Mouse (Mus musculus): ENCODE measurements around the gene Fxyd6.

Gene Fxyd6

GRCm38 (mm10) chr9:45376427-45376826, 6.4 kb downstream of the Fxyd6 start:
- DNase-seq (ENCODE audit: low read depth, low spot score) = no peak

- DNase-seq (ENCODE audit: low read depth, low spot score) = peak; percentile 80
These were observed 6.9 kb downstream of the Fxyd6 start for GRCm38 (mm10) chr9:45376883-45377282.

GRCm38 (mm10) chr9:45380411-45381251, 10.6 kb downstream of the Fxyd6 start:
- DNase-seq (ENCODE audit: low read depth, low spot score) = peak; percentile 90

DNA sequence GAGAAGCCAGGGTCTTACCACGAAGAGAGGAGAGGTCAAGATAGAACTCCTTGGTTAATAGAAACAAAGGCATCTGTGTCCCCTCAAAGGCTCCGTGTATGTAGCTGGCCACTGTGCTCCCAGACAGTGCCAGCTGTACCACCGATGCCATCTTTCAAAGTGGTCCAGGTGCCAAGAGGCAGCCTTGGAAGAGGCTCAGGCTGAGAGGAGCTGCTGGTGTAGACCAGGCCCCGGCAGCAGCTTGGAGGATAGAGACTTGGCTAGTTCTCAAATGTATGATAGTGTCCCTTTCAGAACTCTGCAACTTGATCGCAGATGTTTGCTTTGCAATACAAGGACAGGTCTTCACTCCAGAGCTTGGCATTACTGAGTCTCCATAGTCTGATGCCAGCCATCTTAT, 12.4 kb downstream of the Fxyd6 start:
- peak; percentile 77 for DNase-seq (ENCODE audit: low read depth, low spot score)

GRCm38 (mm10) chr9:45382834-45383233, 12.8 kb downstream of the Fxyd6 start:
- DNase-seq (ENCODE audit: low read depth, low spot score) = no peak

GRCm38 (mm10) chr9:45383883-45384282, 13.9 kb downstream of the Fxyd6 start:
- DNase-seq (ENCODE audit: low read depth, low spot score) = peak; percentile 26

GRCm38 (mm10) chr9:45386698-45387097, 16.7 kb downstream of the Fxyd6 start:
- DNase-seq (ENCODE audit: low read depth, low spot score) = no peak

DNA sequence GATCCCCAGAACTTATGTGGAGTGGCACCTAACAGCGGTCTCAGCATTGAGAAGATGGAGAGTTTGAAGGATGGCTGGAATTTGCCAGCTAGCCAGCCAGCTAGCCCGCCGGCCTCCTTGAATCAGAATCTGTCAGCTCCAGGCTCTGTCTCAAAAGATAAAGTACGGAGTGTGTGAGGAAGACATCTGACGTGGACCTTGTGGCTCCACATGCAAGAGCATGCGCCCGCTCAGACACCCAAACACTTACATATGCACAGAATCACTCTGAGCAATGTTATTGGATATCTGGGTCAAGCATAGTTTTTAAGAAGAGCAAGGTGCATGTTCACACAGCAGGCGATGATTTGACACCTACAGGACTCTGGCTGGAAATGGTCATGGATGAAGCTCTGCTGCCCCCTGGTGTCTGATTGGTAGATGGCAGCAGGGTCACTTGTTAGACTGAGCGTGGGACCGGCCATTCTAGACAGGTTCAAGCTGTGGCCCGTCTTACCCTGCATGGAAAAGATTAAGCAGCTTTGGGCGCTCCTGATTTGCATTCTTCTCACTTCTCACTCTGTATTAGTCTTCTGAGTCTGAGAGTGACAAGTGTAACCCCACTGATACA, 18.5 kb downstream of the Fxyd6 start:
- peak; percentile 93 for DNase-seq (ENCODE audit: low read depth, low spot score)

- DNase-seq (ENCODE audit: low read depth, low spot score) = no peak
These were observed 19.6 kb downstream of the Fxyd6 start for GRCm38 (mm10) chr9:45389596-45389995.

GRCm38 (mm10) chr9:45391299-45391698, 21.3 kb downstream of the Fxyd6 start:
- no peak for DNase-seq (ENCODE audit: low read depth, low spot score)

DNA sequence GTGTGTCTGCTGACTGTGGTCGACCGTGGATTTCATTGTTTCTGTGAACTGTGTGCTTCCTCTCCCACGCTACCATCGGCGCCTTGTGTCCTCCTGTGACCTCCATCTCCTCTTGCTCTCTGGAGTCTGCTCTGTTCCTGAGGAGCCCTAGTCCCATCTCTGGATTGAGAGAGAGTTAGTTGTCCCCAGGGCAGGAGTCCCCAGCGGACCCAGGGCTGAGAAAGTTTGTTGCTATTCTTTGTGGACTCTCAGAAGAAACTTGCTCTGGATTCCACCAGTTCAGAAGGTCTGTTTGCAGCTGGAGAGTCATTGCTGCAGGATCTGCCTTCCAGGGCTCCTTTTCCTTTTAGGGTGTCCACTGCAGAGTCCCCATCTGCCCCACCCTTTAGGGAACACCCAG, 25.2 kb downstream of the Fxyd6 start:
- DNase-seq (ENCODE audit: low read depth, low spot score) = no peak

- DNase-seq (ENCODE audit: low read depth, low spot score) = no peak
These were observed 25.8 kb downstream of the Fxyd6 start for GRCm38 (mm10) chr9:45395796-45396195.

DNA sequence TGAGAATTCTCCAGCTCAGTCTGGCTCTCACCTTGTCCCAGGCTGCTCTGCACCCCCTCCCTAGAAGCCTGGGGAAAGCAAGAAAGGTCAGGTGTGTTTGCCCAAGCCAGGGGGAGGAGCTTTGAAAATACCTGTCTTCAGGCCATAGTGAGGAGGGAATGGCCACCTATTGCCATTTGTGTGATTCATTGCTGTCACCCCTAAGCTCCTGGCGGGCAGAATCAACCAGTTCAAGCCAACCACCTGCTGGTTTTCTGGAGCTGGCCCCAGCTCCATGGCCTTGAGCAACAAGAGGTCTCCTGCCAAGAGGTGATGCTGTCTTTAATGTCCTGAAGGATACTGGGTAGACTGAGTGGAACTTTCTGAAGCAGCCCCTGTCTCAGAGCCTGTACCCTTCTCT, 28.4 kb downstream of the Fxyd6 start:
- DNase-seq (ENCODE audit: low read depth, low spot score) = peak; percentile 83

DNA sequence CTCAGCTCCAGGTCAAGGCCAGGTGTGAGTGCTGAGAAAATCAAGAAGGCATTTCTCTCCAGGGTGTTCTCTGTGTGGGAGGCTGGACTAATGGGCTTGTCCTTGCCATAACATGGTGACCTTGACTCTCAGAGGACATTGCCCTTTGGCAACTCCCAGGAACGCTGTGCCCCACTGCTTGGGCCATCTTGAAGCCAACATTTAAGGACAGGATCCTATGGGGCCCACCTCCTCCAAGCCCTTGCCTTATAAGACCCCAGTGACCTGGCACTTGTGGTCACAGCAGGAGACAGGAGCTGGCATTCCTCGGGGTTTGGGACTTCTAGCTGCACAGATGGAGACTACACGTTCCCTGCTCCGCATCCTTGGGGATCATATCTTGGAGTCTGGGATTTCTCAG, 29.4 kb downstream of the Fxyd6 start, which contains the start of gene Fxyd2:
Gene Fxyd2, plus strand, starts transcription at position 236 of the 400 bp plus-strand sequence.
- no peak for DNase-seq (ENCODE audit: low read depth, low spot score)

DNA sequence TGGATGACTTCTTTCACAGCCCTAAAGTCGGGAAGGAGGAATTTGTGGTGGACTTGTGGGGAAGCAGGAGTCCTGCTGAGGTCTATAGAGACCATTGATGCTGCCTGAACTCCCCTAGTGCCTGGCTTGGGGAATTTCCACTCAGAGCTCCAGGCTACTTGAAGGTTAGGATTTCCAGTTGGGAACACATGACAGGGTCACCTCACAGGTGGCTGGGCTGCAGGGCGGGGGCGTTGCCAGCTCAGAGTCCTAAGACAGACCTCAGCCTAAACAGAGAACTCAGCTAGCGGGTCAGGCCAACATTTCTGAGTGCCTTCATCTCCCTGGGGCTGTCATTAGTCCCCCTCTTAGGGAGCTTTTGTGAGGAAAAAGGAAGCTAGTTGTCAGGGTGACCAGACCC, 31.9 kb downstream of the Fxyd6 start:
- no peak for DNase-seq (ENCODE audit: low read depth, low spot score)

DNA sequence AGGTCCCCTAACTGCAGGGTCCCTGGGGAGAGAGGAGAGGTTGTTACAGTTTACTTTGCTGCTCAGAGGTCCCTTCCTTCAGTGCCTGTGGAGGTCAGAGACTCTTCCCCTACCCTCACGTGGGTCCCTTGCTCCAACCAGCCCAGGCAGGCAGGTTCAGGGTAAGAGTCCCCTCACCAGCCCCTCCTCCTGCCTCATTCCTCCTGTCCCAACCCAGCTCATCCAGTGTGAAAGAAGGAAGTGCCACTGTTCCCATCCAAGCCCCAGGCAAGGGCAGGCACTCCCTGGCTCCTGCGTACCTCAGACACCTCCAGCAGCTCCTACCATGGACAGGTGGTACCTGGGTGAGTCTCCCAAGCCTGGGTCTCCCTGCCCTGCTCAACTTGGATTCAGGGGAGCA, 33.0 kb downstream of the Fxyd6 start:
- DNase-seq (ENCODE audit: low read depth, low spot score) = no peak

DNA sequence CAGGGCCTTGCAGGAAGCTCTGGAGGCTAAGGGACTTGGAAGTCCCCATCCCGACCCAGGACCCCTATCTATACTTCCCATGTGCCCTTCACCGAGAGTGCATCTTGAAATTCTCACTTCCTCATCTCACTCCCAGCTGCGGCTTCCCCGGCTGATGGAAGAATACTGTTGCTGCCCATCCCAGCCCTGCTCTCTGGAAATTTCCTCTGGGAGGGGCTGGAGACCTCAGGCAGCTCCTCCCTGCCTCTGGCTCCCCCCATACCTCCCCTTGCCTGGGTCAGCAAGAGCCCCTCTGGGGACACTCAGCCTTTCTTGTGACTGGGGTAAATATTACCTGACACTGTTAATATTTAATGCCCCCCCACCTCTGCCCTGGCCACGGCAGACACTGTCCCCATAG, 35.7 kb downstream of the Fxyd6 start:
- DNase-seq (ENCODE audit: low read depth, low spot score) = no peak

- DNase-seq (ENCODE audit: low read depth, low spot score) = no peak
These were observed 36.8 kb downstream of the Fxyd6 start for GRCm38 (mm10) chr9:45406808-45407207.

- DNase-seq (ENCODE audit: low read depth, low spot score) = peak; percentile 92
These were observed 38.0 kb downstream of the Fxyd6 start for GRCm38 (mm10) chr9:45407706-45408675.

GRCm38 (mm10) chr9:45410193-45410592, 40.2 kb downstream of the Fxyd6 start:
- DNase-seq (ENCODE audit: low read depth, low spot score) = no peak

GRCm38 (mm10) chr9:45410614-45411013, 40.6 kb downstream of the Fxyd6 start:
- DNase-seq (ENCODE audit: low read depth, low spot score) = no peak

DNA sequence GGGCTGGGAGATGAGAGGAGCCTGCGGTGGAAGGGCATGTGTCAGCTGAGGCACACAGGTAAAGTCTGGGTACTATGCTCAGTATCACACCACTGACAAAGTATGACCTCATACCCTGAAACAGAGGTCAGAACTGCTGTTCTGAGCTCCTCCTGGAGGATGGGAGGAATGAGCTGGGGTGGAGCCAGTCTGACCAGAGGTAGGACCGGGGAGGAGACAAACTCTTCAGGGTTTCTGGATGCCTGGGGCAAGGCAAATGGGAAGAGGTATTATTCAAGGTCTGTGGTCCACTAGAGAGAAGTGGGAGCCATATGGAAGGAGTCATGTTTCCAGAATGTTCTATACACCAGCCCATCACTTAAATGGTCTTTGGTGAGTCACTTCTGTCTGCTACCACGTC, 41.1 kb downstream of the Fxyd6 start:
- DNase-seq (ENCODE audit: low read depth, low spot score) = no peak

All from brain, adult 2 months (tissue).